Mouse (Mus musculus) adrenal gland, adult 10 weeks (tissue): ENCODE data around the gene Ywhaq. TPM values are rescaled to one million over a fixed set of nuclear protein-coding genes. Genes with fewer than 3 reads are reported as not detected.

Experiments
- polyA plus RNA-seq: library from polyadenylated mRNA; stranded (reverse); fragments of 350-450 nt; fragmentation: Illumina TruSeq; extraction: RNeasy Lipid Tissue Mini Kit (QIAGEN cat#74804); gene quantifications from one replicate; pipeline ENCODE4 v1.2.3, GENCODE M21; 2014; ENCODE audit warnings: low read depth, low replicate concordance

The Ywhaq gene
- polyA plus RNA-seq: 555 TPM

DNA sequence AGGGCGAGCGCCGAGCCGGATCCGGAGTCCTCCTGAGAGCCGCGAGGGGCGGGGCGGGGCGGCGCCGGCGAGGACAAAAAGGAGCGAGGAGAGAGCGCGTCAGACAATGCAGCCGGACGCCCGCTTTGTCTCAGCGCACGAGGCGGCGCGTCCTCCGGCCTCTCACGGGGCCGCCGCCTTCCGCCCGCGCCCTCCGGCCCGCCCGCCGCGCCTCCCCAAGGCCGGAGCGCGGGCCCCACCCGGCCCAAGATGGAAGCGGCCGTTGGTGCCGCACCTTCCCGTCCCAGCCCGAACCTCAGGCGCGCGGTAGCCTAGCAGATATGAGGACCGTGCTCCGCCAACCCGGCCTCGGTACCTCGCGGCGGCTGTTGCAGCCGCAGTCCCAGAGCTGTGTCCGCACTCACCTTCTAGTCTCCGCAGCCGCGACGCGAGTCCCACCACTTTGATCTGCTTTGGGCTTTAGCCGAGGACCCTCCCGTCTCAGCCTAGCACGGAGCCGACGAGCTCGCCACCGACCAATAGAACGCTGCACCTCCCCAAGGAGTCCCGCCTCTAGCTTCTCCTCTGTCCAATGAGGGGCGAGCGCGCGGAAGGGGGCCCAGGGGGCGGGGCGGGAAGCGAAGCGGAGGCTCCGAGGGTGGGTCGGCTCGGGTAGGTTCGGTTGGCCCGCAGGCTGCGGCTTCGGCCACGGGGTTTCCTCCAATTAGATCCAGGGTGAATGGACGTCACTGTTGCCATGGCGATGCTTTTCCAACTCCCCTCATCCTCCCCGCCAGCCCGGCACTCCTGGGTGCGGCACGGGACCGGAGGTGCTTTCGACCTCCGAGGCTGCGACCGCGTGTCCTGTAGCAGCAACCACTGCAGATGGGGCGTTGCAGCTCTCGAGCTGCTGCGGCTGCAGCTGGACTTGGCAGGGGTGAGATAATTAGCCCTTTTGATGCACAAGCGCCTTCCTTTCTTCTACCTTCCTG is at the start of gene Ywhaq:
Ywhaq (minus strand) TSS at position 538 of the 971 bp plus-strand sequence.

DNA sequence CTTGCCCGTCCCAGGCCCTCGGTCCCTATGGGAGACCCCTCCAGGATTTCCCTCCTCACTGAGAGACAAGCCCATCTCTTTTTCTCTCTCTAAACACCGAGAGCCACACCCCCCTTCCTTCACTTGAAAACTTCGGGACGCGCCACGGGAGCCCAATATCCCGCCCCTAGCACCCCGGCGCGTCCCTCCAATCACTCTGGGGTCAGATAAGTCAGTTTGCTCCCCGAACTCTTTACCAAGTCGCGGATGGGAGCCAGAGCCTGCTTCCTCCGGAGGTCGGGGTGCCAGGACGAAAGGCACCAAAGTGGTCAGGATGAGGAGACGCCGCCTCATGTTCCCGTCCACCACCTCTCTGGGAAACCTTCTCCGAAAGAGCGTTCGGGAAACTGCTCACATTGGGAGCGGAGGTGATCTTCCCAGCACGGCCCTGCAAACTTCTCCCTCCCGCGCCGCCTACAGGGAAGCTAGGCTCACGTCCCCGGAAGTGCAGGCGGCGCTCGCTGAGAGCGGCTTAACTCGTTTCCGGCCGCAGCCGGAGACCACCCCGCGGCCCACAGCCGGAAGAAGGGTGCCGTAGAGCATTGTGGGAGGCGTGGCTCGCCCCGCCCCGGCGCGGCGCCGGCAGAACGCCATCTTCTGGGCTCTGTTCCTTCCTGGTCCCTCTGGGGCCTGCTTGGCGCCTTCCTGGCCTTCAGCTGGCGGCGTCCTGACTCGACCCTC is 44.2 kb downstream of the Ywhaq start, which contains the start of gene Adam17:
Adam17 (minus strand) TSS at position 533 of the 720 bp plus-strand sequence.

Other genes starting within 250 kb of the Ywhaq start
- 68.5 TPM for gene Cpsf3, start 132.2 kb downstream of the Ywhaq start, polyA plus RNA-seq
- 45.1 TPM for gene Itgb1bp1, start 131.4 kb downstream of the Ywhaq start, polyA plus RNA-seq
- gene Iah1, start 101.2 kb downstream of the Ywhaq start, polyA plus RNA-seq: 22.0 TPM
- gene Adam17, start 44.0 kb downstream of the Ywhaq start, polyA plus RNA-seq: 87.0 TPM